Mouse (Mus musculus): ENCODE results near the gene Tdgf1. TPM values are rescaled to one million over a fixed set of nuclear protein-coding genes. Genes with fewer than 3 reads are reported as not detected.

Gene Tdgf1
- polyA plus RNA-seq, 1 experiment from 2014 or later = not detected

DNA sequence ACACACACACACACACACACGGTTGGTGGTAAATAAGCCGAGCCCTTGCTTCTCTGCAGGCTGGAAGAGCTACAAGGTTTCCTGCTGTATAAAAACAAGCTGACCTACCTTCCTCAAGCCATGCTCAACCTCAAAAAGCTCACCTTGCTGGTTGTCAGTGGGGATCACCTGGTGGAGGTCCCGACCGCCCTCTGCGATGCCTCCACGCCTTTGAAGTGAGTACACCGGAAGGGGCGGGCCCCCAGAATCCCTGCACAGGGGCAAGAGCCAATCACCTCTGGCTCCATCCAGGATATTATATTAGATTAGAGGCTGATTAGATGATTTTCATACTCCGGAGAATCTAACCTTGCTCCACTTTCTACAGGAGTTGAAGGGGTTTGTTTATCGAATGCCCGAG is 33.5 kb upstream of the Tdgf1 start:
- Histone ChIP-seq H3K4me1 (ENCODE audit: insufficient read depth) (0 out of 2 replicates have a peak, but pooled peaks cover 3% of the 10 kb centered on the region), H3K36me3 (replicated peaks; ENCODE audit: insufficient read depth, low read length) (no peaks in the 10 kb centered on the region), H3K27ac (ENCODE audit: low read depth) (no peak overlapping the region), H3K9me3 (ENCODE audit: low read length) (no peaks in the 10 kb centered on the region), H3K4me3 (ENCODE audit: low read depth, low read length) (no peak overlapping the region), H3K9ac (replicated peaks) (no peak overlapping the region), H3K27me3 (ENCODE audit: insufficient read depth, low read length) (no peaks in the 10 kb centered on the region), H3K4me2 (ENCODE audit: low read depth, low read length) (no peak overlapping the region)
- DNase-seq (no peak), ATAC-seq (no peak)
- no peak for TF ChIP-seq CTCF (IDR thresholded peaks at IDR 0.05; ENCODE audit: low read depth)
- TF ChIP-seq EP300 (IDR thresholded peaks at IDR 0.05; ENCODE audit: low read depth) = no peak
- WGBS (ENCODE audit: insufficient replicate concordance) = 90% methylated on average over 11 of the region's 11 CpGs

DNA sequence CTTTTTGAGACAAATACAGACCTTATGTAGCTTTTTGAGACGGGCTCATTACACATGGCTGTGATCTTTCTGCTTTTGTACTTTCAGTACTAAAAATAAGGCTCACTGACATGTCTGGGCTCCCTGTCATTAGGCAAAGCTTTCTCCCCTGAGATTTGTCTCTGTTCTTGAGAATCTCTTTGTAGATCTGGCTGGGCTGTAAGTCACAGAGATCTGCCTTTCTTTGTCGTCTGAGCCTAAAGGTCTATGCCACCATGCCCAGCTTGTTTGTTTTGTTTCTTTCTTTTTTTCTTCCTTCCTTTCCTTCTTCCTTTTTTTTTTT is 19.9 kb upstream of the Tdgf1 start:
- no peak for TF ChIP-seq CTCF (IDR thresholded peaks at IDR 0.05; ENCODE audit: low read depth)
- TF ChIP-seq EP300 (IDR thresholded peaks at IDR 0.05; ENCODE audit: low read depth) = no peak
- 58% methylated on average over 2 of the region's 2 CpGs for WGBS (ENCODE audit: insufficient replicate concordance)

DNA sequence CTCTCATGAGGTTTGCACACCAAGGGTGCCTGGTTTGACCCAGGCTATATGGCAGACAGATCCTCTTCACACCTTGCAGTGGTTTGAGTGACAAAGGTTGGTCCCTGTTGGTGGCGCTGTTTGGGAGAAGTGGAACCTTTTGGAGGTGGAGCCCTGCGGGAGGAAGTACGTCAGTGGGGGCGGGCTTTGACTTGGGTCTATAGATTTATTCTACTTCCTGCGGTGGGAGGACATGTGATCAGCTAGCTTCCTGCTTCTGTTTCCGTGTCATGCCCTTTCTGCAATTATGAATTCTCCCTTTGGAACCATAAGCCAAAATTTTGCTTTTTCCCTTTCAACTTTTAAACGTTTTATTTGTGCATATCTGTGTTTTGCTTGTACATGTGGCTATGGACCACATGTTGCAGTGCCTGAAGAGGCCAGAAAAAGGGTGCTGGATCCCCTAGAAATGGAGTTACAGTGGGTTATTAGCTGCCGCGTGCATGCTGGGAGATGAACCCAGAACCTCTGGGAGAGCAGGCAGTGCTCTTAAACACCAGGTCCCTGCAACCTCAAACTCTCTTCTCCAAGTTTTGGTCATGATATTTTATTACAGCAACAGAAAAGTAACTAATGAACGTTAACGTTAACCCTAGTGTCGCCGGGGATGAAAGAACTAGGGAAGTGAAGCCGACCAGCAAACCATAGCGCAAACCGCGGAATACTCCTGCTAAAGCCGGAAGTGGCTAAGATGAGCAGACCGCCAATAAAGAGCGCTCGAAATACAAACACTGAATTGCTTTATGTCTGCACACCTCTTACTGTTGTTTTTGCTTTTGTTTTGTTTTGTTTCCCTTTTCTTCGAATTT is 19.3 kb upstream of the Tdgf1 start:
- Histone ChIP-seq H3K36me3 (replicated peaks; ENCODE audit: insufficient read depth, low read length) (no peaks in the 10 kb centered on the region), H3K4me1 (ENCODE audit: insufficient read depth) (no peaks in the 10 kb centered on the region), H3K9me3 (ENCODE audit: low read length) (no peaks in the 10 kb centered on the region), H3K4me3 (ENCODE audit: low read depth, low read length) (no peak overlapping the region), H3K27me3 (ENCODE audit: insufficient read depth, low read length) (no peaks in the 10 kb centered on the region), H3K4me2 (ENCODE audit: low read depth, low read length) (no peak overlapping the region), H3K27ac (ENCODE audit: low read depth) (no peak overlapping the region), H3K9ac (replicated peaks) (no peak overlapping the region)
- DNase-seq (no peak), ATAC-seq (no peak)
- 79% methylated on average over 22 of the region's 22 CpGs for WGBS (ENCODE audit: insufficient replicate concordance)
- TF ChIP-seq CTCF (IDR thresholded peaks at IDR 0.05; ENCODE audit: low read depth) (no peak), EP300 (IDR thresholded peaks at IDR 0.05; ENCODE audit: low read depth) (no peak)

More for the DNA sequence above, 19.9 kb upstream of the Tdgf1 start:
- no peaks in the 10 kb centered on the region for H3K27me3 ChIP-seq (ENCODE audit: insufficient read depth, low read length)
- H3K27ac ChIP-seq (ENCODE audit: low read depth) = no peak overlapping the region
- H3K4me1 ChIP-seq (ENCODE audit: insufficient read depth) = no peaks in the 10 kb centered on the region
- no peaks in the 10 kb centered on the region for H3K9me3 ChIP-seq (ENCODE audit: low read length)
- ATAC-seq (no peak), DNase-seq (no peak)
- H3K36me3 ChIP-seq (replicated peaks; ENCODE audit: insufficient read depth, low read length) = no peaks in the 10 kb centered on the region
- H3K4me2 ChIP-seq (ENCODE audit: low read depth, low read length) = no peak overlapping the region
- H3K9ac ChIP-seq (replicated peaks) = no peak overlapping the region
- H3K4me3 ChIP-seq (ENCODE audit: low read depth, low read length) = no peak overlapping the region

DNA sequence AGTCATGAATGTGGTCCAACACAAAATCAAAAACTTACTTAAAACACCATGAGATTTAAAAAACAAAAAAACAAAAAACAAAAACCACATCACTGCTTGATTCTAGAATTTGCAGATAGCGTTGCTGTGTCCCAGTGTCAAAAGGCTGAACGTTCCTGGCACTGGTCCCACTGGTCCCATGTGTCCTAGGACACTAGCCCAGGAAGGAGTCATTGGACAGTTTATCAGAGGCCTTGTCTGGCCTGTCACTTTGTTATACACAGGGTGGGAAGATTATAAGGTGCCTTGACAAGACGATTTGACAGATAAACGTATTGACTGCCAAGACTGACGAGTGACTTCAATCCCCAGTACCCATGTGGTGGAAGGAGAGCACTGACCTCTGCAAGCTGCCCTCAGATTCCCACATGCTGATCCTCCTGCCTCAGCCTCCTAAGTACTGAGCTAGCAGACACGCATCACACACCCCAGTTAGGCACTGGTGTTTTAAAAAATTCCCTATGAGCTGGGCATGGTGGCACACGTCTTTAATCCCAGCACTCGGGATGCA is 17.7 kb upstream of the Tdgf1 start:
- Histone ChIP-seq H3K4me2 (ENCODE audit: low read depth, low read length) (no peak overlapping the region), H3K9ac (replicated peaks) (no peak overlapping the region), H3K4me1 (ENCODE audit: insufficient read depth) (no peaks in the 10 kb centered on the region), H3K9me3 (ENCODE audit: low read length) (no peaks in the 10 kb centered on the region), H3K27me3 (ENCODE audit: insufficient read depth, low read length) (no peaks in the 10 kb centered on the region), H3K27ac (ENCODE audit: low read depth) (no peak overlapping the region), H3K36me3 (replicated peaks; ENCODE audit: insufficient read depth, low read length) (no peaks in the 10 kb centered on the region), H3K4me3 (ENCODE audit: low read depth, low read length) (no peak overlapping the region)
- TF ChIP-seq EP300 (IDR thresholded peaks at IDR 0.05; ENCODE audit: low read depth) (no peak), CTCF (IDR thresholded peaks at IDR 0.05; ENCODE audit: low read depth) (no peak)
- ATAC-seq (no peak), DNase-seq (no peak)
- 77% methylated on average over 8 of the region's 8 CpGs for WGBS (ENCODE audit: insufficient replicate concordance)

DNA sequence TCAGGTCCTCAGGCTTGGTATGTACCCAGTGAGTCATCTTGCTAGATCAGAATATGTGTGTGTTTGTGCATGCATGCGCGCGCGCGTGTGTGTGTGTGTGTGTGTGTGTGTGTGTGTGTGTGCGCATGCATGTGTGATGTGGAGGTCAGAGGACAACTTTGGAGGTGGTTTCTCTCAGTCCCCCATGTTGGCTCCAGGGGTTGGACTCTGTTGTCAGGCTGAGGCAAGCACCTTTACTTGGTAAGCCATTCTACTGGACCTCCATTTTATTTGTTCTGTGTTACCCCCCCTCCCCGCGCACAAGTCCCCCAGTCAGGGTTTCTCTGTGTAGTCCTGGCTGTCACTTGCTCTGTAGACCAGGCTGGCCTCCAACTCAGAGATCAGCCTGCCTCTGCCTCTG is 15.4 kb upstream of the Tdgf1 start:
- ATAC-seq = no peak
- H3K4me1 ChIP-seq (ENCODE audit: insufficient read depth) = no peaks in the 10 kb centered on the region
- H3K27ac ChIP-seq (ENCODE audit: low read depth) = no peak overlapping the region
- no peaks in the 10 kb centered on the region for H3K36me3 ChIP-seq (replicated peaks; ENCODE audit: insufficient read depth, low read length)
- no peak for DNase-seq
- TF ChIP-seq EP300 (IDR thresholded peaks at IDR 0.05; ENCODE audit: low read depth) = no peak
- no peak for TF ChIP-seq CTCF (IDR thresholded peaks at IDR 0.05; ENCODE audit: low read depth)
- no peak overlapping the region for H3K4me3 ChIP-seq (ENCODE audit: low read depth, low read length)
- no peaks in the 10 kb centered on the region for H3K9me3 ChIP-seq (ENCODE audit: low read length)
- no peaks in the 10 kb centered on the region for H3K27me3 ChIP-seq (ENCODE audit: insufficient read depth, low read length)
- H3K4me2 ChIP-seq (ENCODE audit: low read depth, low read length) = no peak overlapping the region
- WGBS (ENCODE audit: insufficient replicate concordance) = 96% methylated on average over 8 of the region's 8 CpGs
- H3K9ac ChIP-seq (replicated peaks) = no peak overlapping the region

DNA sequence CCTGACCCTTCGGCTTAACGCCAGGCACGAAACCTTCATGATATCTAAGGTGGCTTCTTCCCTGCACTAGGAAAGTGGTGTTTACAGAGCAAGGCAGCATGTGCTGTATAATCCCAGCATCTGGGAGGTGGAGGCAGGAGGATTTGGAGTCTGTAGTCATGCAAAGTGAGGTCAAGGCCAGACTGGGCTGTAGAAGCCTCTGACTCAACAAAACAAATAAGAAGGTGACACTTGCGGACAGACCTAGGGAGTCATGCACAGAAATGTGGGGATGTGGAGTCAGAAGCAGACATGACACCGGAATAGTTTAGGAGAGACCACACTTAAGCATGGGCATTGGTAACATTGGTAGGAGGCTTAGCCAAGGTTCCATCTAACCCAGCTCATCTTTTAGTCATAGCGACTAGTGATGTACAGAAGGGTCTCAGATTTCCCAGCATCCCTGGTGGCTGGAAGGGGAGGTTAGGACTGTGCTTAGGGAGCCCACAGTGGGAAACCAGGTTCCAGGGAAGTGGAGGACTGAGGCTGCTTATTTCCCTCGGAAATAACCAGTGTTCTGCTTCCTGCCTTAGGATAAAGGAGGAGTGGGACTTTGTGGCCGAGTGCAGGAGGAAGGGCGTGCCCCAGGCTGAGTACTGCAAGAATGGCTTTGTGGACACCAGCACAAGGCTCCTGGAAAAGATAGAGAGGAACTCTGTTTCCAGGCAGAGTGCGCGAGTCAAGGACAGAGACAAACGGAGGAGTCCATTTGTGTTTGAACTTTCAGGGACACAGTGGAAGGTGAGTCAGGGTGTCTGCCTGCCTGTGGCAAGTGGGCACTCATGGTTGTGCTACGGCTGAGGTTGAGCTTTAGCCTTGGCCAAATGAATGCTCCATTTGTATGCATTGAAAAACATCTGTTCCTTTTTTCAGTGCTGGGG is 14.5 kb upstream of the Tdgf1 start:
- H3K4me3 ChIP-seq (ENCODE audit: low read depth, low read length) = no peak overlapping the region
- 75% methylated on average over 13 of the region's 13 CpGs for WGBS (ENCODE audit: insufficient replicate concordance)
- H3K36me3 ChIP-seq (replicated peaks; ENCODE audit: insufficient read depth, low read length) = no peaks in the 10 kb centered on the region
- no peak for TF ChIP-seq CTCF (IDR thresholded peaks at IDR 0.05; ENCODE audit: low read depth)
- no peak for TF ChIP-seq EP300 (IDR thresholded peaks at IDR 0.05; ENCODE audit: low read depth)
- no peaks in the 10 kb centered on the region for H3K9me3 ChIP-seq (ENCODE audit: low read length)
- no peak overlapping the region for H3K9ac ChIP-seq (replicated peaks)
- DNase-seq (no peak), ATAC-seq (no peak)
- H3K27ac ChIP-seq (ENCODE audit: low read depth) = no peak overlapping the region
- no peaks in the 10 kb centered on the region for H3K4me1 ChIP-seq (ENCODE audit: insufficient read depth)
- no peak overlapping the region for H3K4me2 ChIP-seq (ENCODE audit: low read depth, low read length)
- 0 out of 2 replicates have a peak, but pooled peaks cover 2% of the 10 kb centered on the region for H3K27me3 ChIP-seq (ENCODE audit: insufficient read depth, low read length)

All from liver, postnatal 0 days (tissue).